Mouse (Mus musculus) right cerebral cortex, postnatal 25 days (tissue): ENCODE measurements around the gene Tmem95.

ENCODE experiments used
- DNase-seq: peaks from one replicate; pipeline ENCODE4 v3.0.0; 2022

The Tmem95 gene

GRCm38 (mm10) chr11:69910781-69911560, 33.2 kb upstream of the Tmem95 start:
- DNase-seq: no peak

GRCm38 (mm10) chr11:69910177-69910576, 32.4 kb upstream of the Tmem95 start:
- DNase-seq: no peak

- DNase-seq: no peak
Observed at GRCm38 (mm10) chr11:69909174-69909573, 31.4 kb upstream of the Tmem95 start.

- no peak for DNase-seq
Observed at GRCm38 (mm10) chr11:69908645-69909044, 30.8 kb upstream of the Tmem95 start.

- no peak for DNase-seq
Observed at GRCm38 (mm10) chr11:69904311-69904710, 26.5 kb upstream of the Tmem95 start.

- DNase-seq: no peak
Observed at GRCm38 (mm10) chr11:69902972-69903371, 25.2 kb upstream of the Tmem95 start.

GRCm38 (mm10) chr11:69901993-69902392, 24.2 kb upstream of the Tmem95 start:
- no peak for DNase-seq

GRCm38 (mm10) chr11:69901406-69901846, 23.6 kb upstream of the Tmem95 start:
- peak; percentile 98 for DNase-seq

- peak; percentile 87 for DNase-seq
Observed at GRCm38 (mm10) chr11:69900471-69901405, 22.9 kb upstream of the Tmem95 start, which contains the start of the genes 2810408A11Rik and Neurl4. 2810408A11Rik (minus strand) TSS chr11:69900987. Neurl4 (plus strand) TSS chr11:69901072.

GRCm38 (mm10) chr11:69899870-69900269, 22.1 kb upstream of the Tmem95 start:
- no peak for DNase-seq

- DNase-seq: no peak
Observed at GRCm38 (mm10) chr11:69895291-69895690, 17.5 kb upstream of the Tmem95 start, which contains the start of gene Acap1. Acap1 (minus strand) TSS chr11:69895539.

GRCm38 (mm10) chr11:69894671-69895070, 16.9 kb upstream of the Tmem95 start:
- DNase-seq: no peak

GRCm38 (mm10) chr11:69891482-69891881, 13.7 kb upstream of the Tmem95 start:
- no peak for DNase-seq

- no peak for DNase-seq
Observed at GRCm38 (mm10) chr11:69886907-69887635, 9.3 kb upstream of the Tmem95 start.

- no peak for DNase-seq
Observed at GRCm38 (mm10) chr11:69884663-69885062, 6.8 kb upstream of the Tmem95 start.

GRCm38 (mm10) chr11:69884240-69884639, 6.4 kb upstream of the Tmem95 start:
- DNase-seq: no peak

GRCm38 (mm10) chr11:69883527-69884151, 5.8 kb upstream of the Tmem95 start:
- no peak for DNase-seq

- DNase-seq: no peak
Observed at GRCm38 (mm10) chr11:69883066-69883465, 5.2 kb upstream of the Tmem95 start.

- DNase-seq: no peak
Observed at GRCm38 (mm10) chr11:69881787-69882670, 4.2 kb upstream of the Tmem95 start.

- DNase-seq: peak; percentile 74
Observed at GRCm38 (mm10) chr11:69880853-69881603, 3.2 kb upstream of the Tmem95 start, which contains the start of gene Kctd11. Kctd11 (minus strand) TSS chr11:69881406.
